Mouse (Mus musculus) MEL (cell line): ENCODE measurements around the gene Klhdc8b. TPM values are rescaled to one million over a fixed set of nuclear protein-coding genes. Genes with fewer than 3 reads are reported as not detected.

Source experiments
- DNase-seq: peaks from one replicate; pipeline ENCODE4 v3.0.0; 2011; ENCODE audit warnings: low read depth, low spot score
- H3K27ac ChIP-seq: 2 replicates; pipeline ENCODE4 v1.5.1; 2012; ENCODE audit warnings: low read depth, mild to moderate bottlenecking, control low read depth, low read length, moderate library complexity; ENCODE audit not compliant: control insufficient read depth
- H3K27me3 ChIP-seq, 2 experiments: fragments of 150-350 bp in 1 of 2; sonication (generic) in 1 of 2; 2 replicates each; pipeline ENCODE4 v1.6.1; 2012; ENCODE audit warnings: low read length in 2 of 2, mild to moderate bottlenecking in 2 of 2, improper control_type of control experiment in 1 of 2, moderate library complexity in 1 of 2; ENCODE audit not compliant: insufficient read depth in 2 of 2, control insufficient read depth in 1 of 2
- H3K36me3 ChIP-seq, 2 experiments: 2 replicates each; pipeline ENCODE4 v1.6.1; 2012 to 2014; ENCODE audit warnings: low read length in 2 of 2, improper control_type of control experiment in 1 of 2, inconsistent platforms in 1 of 2, mild to moderate bottlenecking in 1 of 2; ENCODE audit not compliant: insufficient read depth in 2 of 2, control insufficient read depth in 1 of 2
- H3K4me1 ChIP-seq, 2 experiments: fragments of 150-350 bp in 1 of 2; sonication (generic) in 1 of 2; 2 replicates each; pipeline ENCODE4 v1.6.1; 2012; ENCODE audit warnings: low read length in 2 of 2, improper control_type of control experiment in 1 of 2, mild to moderate bottlenecking in 1 of 2; ENCODE audit not compliant: insufficient read depth in 2 of 2, control insufficient read depth in 1 of 2
- H3K4me3 ChIP-seq, 2 experiments: fragments of 150-350 bp in 1 of 2; sonication (generic) in 1 of 2; 2 replicates each; pipeline ENCODE4 v1.5.1; 2012; ENCODE audit warnings: low read depth in 2 of 2, low read length in 2 of 2, mild to moderate bottlenecking in 2 of 2, moderate library complexity in 2 of 2, control low read depth in 1 of 2, improper control_type of control experiment in 1 of 2; ENCODE audit not compliant: control insufficient read depth in 1 of 2, insufficient read depth in 1 of 2
- H3K79me2 ChIP-seq: 2 replicates; pipeline ENCODE4 v1.6.1; 2012; ENCODE audit warnings: mild to moderate bottlenecking, low read length, moderate library complexity; ENCODE audit not compliant: control insufficient read depth, poor library complexity, insufficient read depth
- H3K9ac ChIP-seq: 2 replicates; pipeline ENCODE4 v1.6.1; 2012; ENCODE audit warnings: low read depth, mild to moderate bottlenecking, control low read depth, low read length, moderate library complexity; ENCODE audit not compliant: control insufficient read depth, poor library complexity, severe bottlenecking
- H3K9me3 ChIP-seq: fragments of 150-350 bp; sonication (generic); replicated peaks from 2 replicates; pipeline ENCODE4 v1.6.1; 2012; ENCODE audit warnings: mild to moderate bottlenecking, low read length, improper control_type of control experiment, moderate library complexity; ENCODE audit not compliant: insufficient read depth
- CHD2 ChIP-seq: IDR thresholded peaks from 2 replicates; pipeline ENCODE4 v1.6.1; 2011; ENCODE audit warnings: low read length, improper control_type of control experiment
- ELF1 ChIP-seq: IDR thresholded peaks from 2 replicates; pipeline ENCODE4 v1.6.1; 2014; ENCODE audit warnings: low read depth, mild to moderate bottlenecking, inconsistent platforms, low read length, improper control_type of control experiment, moderate library complexity
- EP300 ChIP-seq, 2 experiments: IDR thresholded peaks; 2 replicates each; pipeline ENCODE4 v1.6.1; 2011; ENCODE audit warnings: improper control_type of control experiment in 2 of 2, low read length in 2 of 2, low read depth in 1 of 2, mild to moderate bottlenecking in 1 of 2
- HCFC1 ChIP-seq: IDR thresholded peaks from 2 replicates; pipeline ENCODE4 v1.6.1; 2012; ENCODE audit warnings: low read depth, mild to moderate bottlenecking, inconsistent platforms, low read length, improper control_type of control experiment, moderate library complexity
- MAFK ChIP-seq: IDR thresholded peaks from 2 replicates; pipeline ENCODE4 v1.6.1; 2011; ENCODE audit warnings: low read depth, mild to moderate bottlenecking, low read length, improper control_type of control experiment, borderline replicate concordance
- MAX ChIP-seq: IDR thresholded peaks from 2 replicates; pipeline ENCODE4 v1.6.1; 2011; ENCODE audit warnings: low read length, improper control_type of control experiment
- MAZ ChIP-seq: IDR thresholded peaks from 2 replicates; pipeline ENCODE4 v1.6.1; 2012; ENCODE audit warnings: low read depth, mild to moderate bottlenecking, inconsistent platforms, low read length, improper control_type of control experiment
- MEF2A ChIP-seq: IDR thresholded peaks from 2 replicates; pipeline ENCODE4 v1.6.1; 2014; ENCODE audit warnings: low read depth, mild to moderate bottlenecking, inconsistent platforms, low read length, improper control_type of control experiment; ENCODE audit not compliant: poor library complexity, insufficient replicate concordance, severe bottlenecking; ENCODE audit errors: extremely low read depth
- MXI1 ChIP-seq: IDR thresholded peaks from 2 replicates; pipeline ENCODE4 v1.6.1; 2011; ENCODE audit warnings: mild to moderate bottlenecking, low read depth, low read length, improper control_type of control experiment
- POLR2AphosphoS5 ChIP-seq: IDR thresholded peaks from 2 replicates; pipeline ENCODE4 v1.6.1; 2012; ENCODE audit warnings: low read depth, borderline replicate concordance, mild to moderate bottlenecking, inconsistent platforms, low read length, moderate library complexity, mixed read lengths
- RAD21 ChIP-seq: IDR thresholded peaks from 2 replicates; pipeline ENCODE4 v1.6.1; 2011; ENCODE audit warnings: mild to moderate bottlenecking, low read depth, low read length, improper control_type of control experiment
- SIN3A ChIP-seq: IDR thresholded peaks from 2 replicates; pipeline ENCODE4 v1.6.1; 2012; ENCODE audit warnings: low read length, improper control_type of control experiment, inconsistent platforms
- SMC3 ChIP-seq: IDR thresholded peaks from 2 replicates; pipeline ENCODE4 v1.6.1; 2011; ENCODE audit warnings: low read depth, low read length, improper control_type of control experiment
- TAL1 ChIP-seq: IDR thresholded peaks from 2 replicates; pipeline ENCODE4 v1.6.1; 2012; ENCODE audit warnings: mild to moderate bottlenecking, inconsistent platforms, low read length, moderate library complexity, mixed read lengths
- TBP ChIP-seq: IDR thresholded peaks from 2 replicates; pipeline ENCODE4 v1.8.0; 2011; ENCODE audit warnings: low read depth, low read length, improper control_type of control experiment
- TCF12 ChIP-seq: IDR thresholded peaks from 2 replicates; pipeline ENCODE4 v1.6.1; 2014; ENCODE audit warnings: low read depth, mild to moderate bottlenecking, inconsistent platforms, low read length, improper control_type of control experiment, moderate library complexity
- polyA plus RNA-seq, 2 experiments: library from polyadenylated mRNA; stranded (reverse) in 1 of 2; unstranded in 1 of 2; fragments of >175 nt in 1 of 2; fragments of >200 nt in 1 of 2; gene quantifications; 2 replicates each; pipeline versions ENCODE4 v1.2.1 to v1.2.4; 2012; ENCODE audit warnings: low replicate concordance in 2 of 2, low read depth in 1 of 2; ENCODE audit not compliant: insufficient read length in 2 of 2, insufficient read depth in 1 of 2, missing spikeins in 1 of 2
- total RNA-seq: library from RNA; depleted of rRNA; stranded (reverse); fragments of 300-350 nt; gene quantifications from 2 replicates; pipeline ENCODE4 v1.2.3, GENCODE M21; 2012

Gene Klhdc8b
- total and polyA plus RNA-seq, 3 experiments = 57.3 to 77.2 (median 71.9) TPM

DNA sequence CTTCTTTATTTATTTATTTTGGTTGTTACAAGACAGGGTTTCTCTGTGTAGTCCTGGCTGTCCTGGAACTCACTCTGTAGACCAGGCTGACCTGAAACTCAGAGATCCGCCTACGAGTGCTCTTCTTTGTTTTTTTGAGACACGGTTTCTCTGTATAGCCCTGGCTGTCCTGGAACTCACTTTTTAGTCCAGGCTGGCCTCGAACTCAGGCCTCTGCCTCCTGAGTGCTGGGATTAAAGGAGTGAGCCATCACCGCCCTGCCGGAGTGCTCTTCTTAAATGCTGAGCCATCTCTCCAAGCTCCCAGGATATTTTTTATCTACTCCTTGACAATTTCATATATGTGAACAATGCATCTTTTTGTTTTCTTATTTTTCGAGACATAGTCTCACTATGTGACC, 45.5 kb upstream of the Klhdc8b start:
- H3K79me2 ChIP-seq = peaks cover 15% of the 10 kb centered on the region
- peaks cover 3 to 10% of the 10 kb centered on the region in 2 experiments; a peak in 3 of 4 replicates for H3K36me3 ChIP-seq
- H3K27ac ChIP-seq = no peak overlapping the region
- H3K4me1 ChIP-seq = peaks cover 3 to 11% of the 10 kb centered on the region in 2 experiments
- H3K4me3 ChIP-seq = peak overlapping the region in 1 of 2 experiments; percentile 80; a peak in 2 of 4 replicates
- H3K27me3 ChIP-seq = no peaks in the 10 kb centered on the region
- H3K9me3 ChIP-seq = no peaks in the 10 kb centered on the region
- TF ChIP-seq MEF2A (no peak), EP300 (IDR thresholded peaks at IDR 0.05; ENCODE audit: low read depth in 1 of 2, low read length in 2 of 2) (no peak), MAZ (no peak), TBP (no peak), TCF12 (no peak), CHD2 (no peak), SMC3 (no peak), ELF1 (no peak), MAFK (no peak), SIN3A (no peak)
- H3K9ac ChIP-seq = no peak overlapping the region
- DNase-seq = no peak

- Histone ChIP-seq H3K9ac (no peak overlapping the region), H3K27me3 (no peaks in the 10 kb centered on the region), H3K79me2 (no peaks in the 10 kb centered on the region), H3K4me1 (no peaks in the 10 kb centered on the region), H3K4me3 (no peak overlapping the region), H3K27ac (no peak overlapping the region), H3K9me3 (no peaks in the 10 kb centered on the region), H3K36me3 (peaks cover 0 to 21% of the 10 kb centered on the region in 2 experiments; a peak in 3 of 4 replicates)
- TF ChIP-seq MAZ (no peak), MAFK (no peak), MEF2A (no peak), MAX (no peak), TAL1 (no peak), EP300 (IDR thresholded peaks at IDR 0.05; ENCODE audit: low read depth in 1 of 2, low read length in 2 of 2) (no peak), HCFC1 (no peak), POLR2AphosphoS5 (no peak), MXI1 (no peak), RAD21 (no peak)
- no peak for DNase-seq
Measured at GRCm38 (mm10) chr9:108499943-108500342, 38.6 kb upstream of the Klhdc8b start.
